ENCODE assay signal across 26 mouse cellular contexts in the genomic region with DNA sequence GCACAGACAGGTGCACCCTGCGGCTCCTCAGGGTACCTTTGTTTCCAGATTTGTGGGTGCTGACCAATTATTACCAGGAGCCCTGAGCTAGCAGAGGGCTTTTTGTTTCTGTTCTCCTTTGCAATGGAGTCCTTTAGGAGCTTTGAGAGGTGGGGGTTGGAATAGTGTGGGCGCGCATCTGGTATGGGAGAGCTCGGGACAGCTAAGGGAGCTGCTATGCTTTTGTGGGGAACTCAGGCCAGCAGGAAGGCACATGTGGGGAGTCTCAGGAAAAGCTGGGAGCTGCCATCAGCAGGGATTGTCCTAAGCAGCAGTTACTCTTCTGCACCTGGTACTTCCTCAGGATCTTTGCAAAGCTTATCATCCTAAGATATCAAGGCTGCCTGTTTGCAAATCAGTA.
DNase-seq lines count a peak whose midpoint lies in the region; ATAC-seq and TF ChIP-seq lines count a peak whose summit lies in the region.
"Had no signal": no experiment of that assay in that cellular context is flagged by ENCODE, and none has a peak within 500 bp of the region (broad histone marks: within the 10 kb centered on the region; RNA-seq: fewer than 3 reads in every experiment).

No protein-coding gene starts in this region.

- H3K4me2 ChIP-seq in forebrain, embryonic 15.5 days (replicated peaks) = no peak overlapping the region
- H3K4me2 ChIP-seq in forebrain, embryonic 11.5 days (ENCODE audit: low read depth, low read length, severe bottlenecking) = no peak overlapping the region
- no peak overlapping the region for H3K4me2 ChIP-seq in neural tube, embryonic 15.5 days
- H3K4me2 ChIP-seq: embryonic facial prominence, embryonic 15.5 days; heart, embryonic 15.5 days; kidney, embryonic 15.5 days had no signal

- peaks cover 24% of the 10 kb centered on the region for H3K4me1 ChIP-seq in forebrain, embryonic 15.5 days
- H3K4me1 ChIP-seq in forebrain, embryonic 11.5 days (replicated peaks; ENCODE audit: control insufficient read depth, insufficient read depth, low read length) = no peaks in the 10 kb centered on the region
- H3K4me1 ChIP-seq in neural tube, embryonic 15.5 days = peaks cover 35% of the 10 kb centered on the region
- H3K4me1 ChIP-seq: heart, embryonic 10.5 days; heart, embryonic 15.5 days had no signal

- no peaks in the 10 kb centered on the region for H3K36me3 ChIP-seq in forebrain, embryonic 15.5 days
- no peaks in the 10 kb centered on the region for H3K36me3 ChIP-seq in forebrain, embryonic 11.5 days (ENCODE audit: control insufficient read depth, insufficient read depth, low read length)
- peaks cover 4% of the 10 kb centered on the region; the same call in 1 of the 2 replicates for H3K36me3 ChIP-seq in neural tube, embryonic 15.5 days
- H3K36me3 ChIP-seq: embryonic facial prominence, embryonic 10.5 days; heart, embryonic 10.5 days; heart, embryonic 15.5 days; kidney, embryonic 15.5 days had no signal

- H3K27ac ChIP-seq in forebrain, embryonic 15.5 days (replicated peaks) = 0 out of 2 replicates have a peak overlapping the region, but pooled peaks have one; percentile 17
- H3K27ac ChIP-seq in forebrain, embryonic 11.5 days (ENCODE audit: low read depth, low read length) = no peak overlapping the region
- H3K27ac ChIP-seq in layer of hippocampus, adult 2 months = peak overlapping the region; percentile 84
- H3K27ac ChIP-seq in neural tube, embryonic 15.5 days (replicated peaks) = peak overlapping the region; percentile 33
- H3K27ac ChIP-seq: embryonic facial prominence, embryonic 10.5 days; embryonic facial prominence, embryonic 15.5 days; heart, embryonic 10.5 days; heart, embryonic 15.5 days; kidney, embryonic 15.5 days; liver, embryonic 14.5 days; macrophage had no signal

- H3K9ac ChIP-seq in forebrain, embryonic 15.5 days (replicated peaks) = no peak overlapping the region
- H3K9ac ChIP-seq in forebrain, embryonic 11.5 days (ENCODE audit: low read length) = no peak overlapping the region
- H3K9ac ChIP-seq in neural tube, embryonic 15.5 days (replicated peaks) = no peak overlapping the region
- H3K9ac ChIP-seq: embryonic facial prominence, embryonic 15.5 days; heart, embryonic 15.5 days; kidney, embryonic 15.5 days; liver, embryonic 14.5 days had no signal

- TF ChIP-seq CTCF in layer of hippocampus, adult 2 months (conservative IDR thresholded peaks at IDR 0.05) = no peak

- no peaks in the 10 kb centered on the region for H3K27me3 ChIP-seq in forebrain, embryonic 15.5 days
- no peaks in the 10 kb centered on the region for H3K27me3 ChIP-seq in forebrain, embryonic 11.5 days (ENCODE audit: control insufficient read depth, insufficient read depth, low read length)
- no peaks in the 10 kb centered on the region for H3K27me3 ChIP-seq in neural tube, embryonic 15.5 days (replicated peaks)
- H3K27me3 ChIP-seq: embryonic facial prominence, embryonic 15.5 days; heart, embryonic 15.5 days; kidney, embryonic 15.5 days had no signal

- no peak overlapping the region for H3K4me3 ChIP-seq in forebrain, embryonic 15.5 days
- H3K4me3 ChIP-seq in forebrain, embryonic 11.5 days (ENCODE audit: low read depth, low read length) = no peak overlapping the region
- no peak overlapping the region for H3K4me3 ChIP-seq in layer of hippocampus, adult 2 months
- no peak overlapping the region for H3K4me3 ChIP-seq in neural tube, embryonic 15.5 days (replicated peaks)
- H3K4me3 ChIP-seq: embryonic facial prominence, embryonic 10.5 days; embryonic facial prominence, embryonic 15.5 days; heart, embryonic 10.5 days; heart, embryonic 15.5 days; kidney, embryonic 15.5 days; myocyte had no signal

- H3K9me3 ChIP-seq in forebrain, embryonic 15.5 days = no peaks in the 10 kb centered on the region
- H3K9me3 ChIP-seq in forebrain, embryonic 11.5 days (ENCODE audit: control insufficient read depth, low read length) = no peaks in the 10 kb centered on the region
- no peaks in the 10 kb centered on the region for H3K9me3 ChIP-seq in neural tube, embryonic 15.5 days (replicated peaks)
- H3K9me3 ChIP-seq: embryonic facial prominence, embryonic 10.5 days; embryonic facial prominence, embryonic 15.5 days; heart, embryonic 10.5 days; heart, embryonic 15.5 days; kidney, embryonic 15.5 days had no signal

- no peak for DNase-seq in forebrain, embryonic 11.5 days (ENCODE audit: low spot score)
- DNase-seq in layer of hippocampus, adult 2 months (ENCODE audit: low spot score in 2 of 2) = no peak
- DNase-seq in layer of hippocampus, adult 11-12 months (ENCODE audit: low spot score) = no peak
- peak; percentile 58 for DNase-seq in right cerebral cortex, adult 18-20 months
- no peak for DNase-seq in right cerebral cortex, postnatal 10 days (ENCODE audit: low spot score in 2 of 2)
- DNase-seq in adrenal gland, adult 18-20 months (ENCODE audit: low spot score in 2 of 2) = no peak
- DNase-seq: adrenal gland, postnatal 25 days; cerebellum, adult 18-20 months; gastrocnemius, postnatal 25 days; heart, adult 11 months; heart, postnatal 4 days; kidney, adult 11 months; kidney, postnatal 25 days; liver; lung, adult 2 months had no signal

- 79% methylated on average over 4 of the region's 4 CpGs for WGBS in forebrain, embryonic 15.5 days
- WGBS in forebrain, embryonic 11.5 days = 89% methylated on average over 4 of the region's 4 CpGs
- WGBS in neural tube, embryonic 15.5 days = 62% methylated on average over 4 of the region's 4 CpGs

- ATAC-seq in forebrain, embryonic 15.5 days (replicated peaks) = no peak
- no peak for ATAC-seq in forebrain, embryonic 11.5 days (replicated peaks; ENCODE audit: low FRiP score)
- no peak for ATAC-seq in neural tube, embryonic 15.5 days (ENCODE audit: low FRiP score)
- ATAC-seq: CD4-positive, CD25-positive, alpha-beta regulatory T cell, adult 4 months had no signal
